9 mouse cellular contexts compared by ENCODE assay signal in the genomic region with DNA sequence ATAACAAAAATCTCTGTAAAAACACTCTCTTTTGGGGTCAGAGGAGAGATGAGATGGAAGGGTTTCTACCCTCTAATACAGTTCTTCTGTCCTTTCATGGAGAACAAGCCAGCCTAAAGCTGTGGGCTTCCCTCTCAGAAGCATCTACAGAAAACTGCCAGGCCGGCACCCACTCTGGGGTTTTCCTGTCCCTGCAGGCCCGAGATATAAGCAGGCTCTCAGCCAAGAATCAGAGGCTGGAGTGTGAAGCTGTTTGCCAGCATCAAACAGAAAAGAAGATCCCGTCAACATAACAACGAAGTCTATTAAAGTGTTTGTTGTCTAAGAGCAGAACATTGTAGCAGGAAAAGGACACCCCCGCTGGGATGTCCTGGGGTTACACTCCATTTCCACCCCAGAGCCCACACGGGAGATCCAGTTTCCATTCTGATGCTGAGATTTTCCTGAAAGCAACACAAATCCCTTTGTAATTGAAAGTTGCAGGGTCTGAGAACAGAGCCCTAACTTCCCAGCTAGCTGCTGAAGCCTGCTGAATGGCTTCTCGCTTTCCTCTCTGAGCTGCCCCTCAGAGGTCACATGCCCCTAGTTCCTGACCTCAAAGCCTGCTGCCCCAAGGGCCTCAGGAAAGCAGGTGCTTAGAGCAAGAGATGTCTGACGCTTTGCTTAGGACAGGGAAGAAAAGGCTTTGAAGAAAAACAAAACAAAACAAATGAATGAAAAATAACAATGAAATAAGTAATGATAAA. TPM values are rescaled to one million over a fixed set of nuclear protein-coding genes. Genes with fewer than 3 reads are reported as not detected.
DNase-seq lines count a peak whose midpoint lies in the region; ATAC-seq and TF ChIP-seq lines count a peak whose summit lies in the region.
"Had no signal": no experiment of that assay in that cellular context is flagged by ENCODE, and none has a peak within 500 bp of the region (broad histone marks: within the 10 kb centered on the region; RNA-seq: fewer than 3 reads in every experiment).

No protein-coding gene starts in this region.

- peak; percentile 57 for DNase-seq in lung, embryonic 14.5 days
- no peak for DNase-seq in lung, adult 2 months
- no peak for DNase-seq in gastrocnemius, adult 8-10 months (ENCODE audit: low spot score in 2 of 2)
- DNase-seq: liver, postnatal 0 days; right cerebral cortex, postnatal 14 days had no signal

- peak overlapping the region; percentile 19 for H3K4me3 ChIP-seq in lung, embryonic 14.5 days (ENCODE audit: low read depth, low read length)
- H3K4me3 ChIP-seq in lung, adult 2 months (replicated peaks; ENCODE audit: extremely low read depth, low read depth, low read length): no peak overlapping the region
- H3K4me3 ChIP-seq in embryonic facial prominence, embryonic 12.5 days: no peak overlapping the region
- no peak overlapping the region for H3K4me3 ChIP-seq in hindbrain, embryonic 13.5 days
- H3K4me3 ChIP-seq in neural tube, embryonic 15.5 days (replicated peaks): no peak overlapping the region

- H3K36me3 ChIP-seq in lung, embryonic 14.5 days (ENCODE audit: insufficient read depth): peaks cover 23% of the 10 kb centered on the region
- H3K36me3 ChIP-seq in embryonic facial prominence, embryonic 12.5 days: peaks cover 19% of the 10 kb centered on the region
- peaks cover 7% of the 10 kb centered on the region; the same call in 1 of the 2 replicates for H3K36me3 ChIP-seq in hindbrain, embryonic 13.5 days
- H3K36me3 ChIP-seq in neural tube, embryonic 15.5 days: no peaks in the 10 kb centered on the region; the same call in 1 of the 2 replicates

- peaks cover 5% of the 10 kb centered on the region; the same call in 1 of the 2 replicates for H3K4me1 ChIP-seq in lung, embryonic 14.5 days (ENCODE audit: insufficient read depth)
- H3K4me1 ChIP-seq in lung, adult 2 months (ENCODE audit: control insufficient read depth, insufficient read depth, low read length): no peaks in the 10 kb centered on the region
- H3K4me1 ChIP-seq in embryonic facial prominence, embryonic 12.5 days: peaks cover 9% of the 10 kb centered on the region
- H3K4me1 ChIP-seq in hindbrain, embryonic 13.5 days (replicated peaks): peaks cover 6% of the 10 kb centered on the region
- H3K4me1 ChIP-seq in neural tube, embryonic 15.5 days: peaks cover 6% of the 10 kb centered on the region; the same call in 1 of the 2 replicates

- 6% methylated on average over 8 of the region's 8 CpGs for WGBS in lung, embryonic 14.5 days
- WGBS in lung, adult 2 months: 19% methylated on average over 8 of the region's 8 CpGs
- 3% methylated on average over 8 of the region's 8 CpGs for WGBS in embryonic facial prominence, embryonic 12.5 days
- 2% methylated on average over 8 of the region's 8 CpGs for WGBS in hindbrain, embryonic 13.5 days
- 4% methylated on average over 8 of the region's 8 CpGs for WGBS in neural tube, embryonic 15.5 days

- peak overlapping the region; percentile 26; the same call in 1 of the 2 replicates for H3K27ac ChIP-seq in lung, embryonic 14.5 days (ENCODE audit: low read depth)
- H3K27ac ChIP-seq in embryonic facial prominence, embryonic 12.5 days: peak overlapping the region; percentile 58
- H3K27ac ChIP-seq in hindbrain, embryonic 13.5 days: peak overlapping the region; percentile 44; the same call in 1 of the 2 replicates
- 0 out of 2 replicates have a peak overlapping the region, but pooled peaks have one; percentile 8 for H3K27ac ChIP-seq in neural tube, embryonic 15.5 days (replicated peaks)

- H3K9ac ChIP-seq in lung, embryonic 14.5 days: 0 out of 2 replicates have a peak overlapping the region, but pooled peaks have one; percentile 22
- H3K9ac ChIP-seq in embryonic facial prominence, embryonic 12.5 days: no peak overlapping the region
- no peak overlapping the region for H3K9ac ChIP-seq in hindbrain, embryonic 13.5 days
- no peak overlapping the region for H3K9ac ChIP-seq in neural tube, embryonic 15.5 days (replicated peaks)
- H3K9ac ChIP-seq: liver, postnatal 0 days had no signal

- no peak for TF ChIP-seq POLR2A in lung, adult 2 months (IDR thresholded peaks at IDR 0.05; ENCODE audit: borderline replicate concordance, extremely low read depth, low read depth, low read length)

- TF ChIP-seq CTCF in lung, embryonic 14.5 days (IDR thresholded peaks at IDR 0.05; ENCODE audit: low read depth): no peak
- TF ChIP-seq CTCF in lung, adult 2 months (IDR thresholded peaks at IDR 0.05; ENCODE audit: insufficient read depth, low read length): no peak

- peak overlapping the region; percentile 46 for H3K4me2 ChIP-seq in lung, embryonic 14.5 days
- H3K4me2 ChIP-seq in embryonic facial prominence, embryonic 12.5 days (replicated peaks): peak overlapping the region; percentile 28
- no peak overlapping the region for H3K4me2 ChIP-seq in hindbrain, embryonic 13.5 days
- H3K4me2 ChIP-seq in neural tube, embryonic 15.5 days: no peak overlapping the region; the same call in 1 of the 2 replicates

- H3K27me3 ChIP-seq in lung, embryonic 14.5 days (ENCODE audit: insufficient read depth, low read length): peaks cover 1% of the 10 kb centered on the region; the same call in 1 of the 2 replicates
- peaks cover 3% of the 10 kb centered on the region for H3K27me3 ChIP-seq in embryonic facial prominence, embryonic 12.5 days
- peaks cover 8% of the 10 kb centered on the region for H3K27me3 ChIP-seq in hindbrain, embryonic 13.5 days
- H3K27me3 ChIP-seq in neural tube, embryonic 15.5 days (replicated peaks): peaks cover 3% of the 10 kb centered on the region

- ATAC-seq in lung, embryonic 14.5 days (ENCODE audit: insufficient read depth): no peak; the same call in 1 of the 2 replicates
- peak; percentile 60; the same call in 1 of the 2 replicates for ATAC-seq in embryonic facial prominence, embryonic 12.5 days (ENCODE audit: insufficient number of reproducible peaks, insufficient read depth, low FRiP score, low TSS enrichment)
- ATAC-seq in hindbrain, embryonic 13.5 days (ENCODE audit: low FRiP score): no peak; the same call in 1 of the 2 replicates
- no peak for ATAC-seq in neural tube, embryonic 15.5 days (ENCODE audit: low FRiP score)
- ATAC-seq in monocyte, adult 5-6 weeks (replicated peaks; ENCODE audit: insufficient number of reproducible peaks, low FRiP score, low TSS enrichment, poor library complexity, severe bottlenecking): no peak
- ATAC-seq: liver, postnatal 0 days had no signal

- peaks cover 22% of the 10 kb centered on the region; the same call in 1 of the 2 replicates for H3K9me3 ChIP-seq in lung, embryonic 14.5 days (ENCODE audit: low read depth, low read length)
- peaks cover 14% of the 10 kb centered on the region; the same call in 1 of the 2 replicates for H3K9me3 ChIP-seq in embryonic facial prominence, embryonic 12.5 days
- peaks cover 9% of the 10 kb centered on the region for H3K9me3 ChIP-seq in hindbrain, embryonic 13.5 days
- H3K9me3 ChIP-seq in neural tube, embryonic 15.5 days (replicated peaks): 0 out of 2 replicates have a peak, but pooled peaks cover 10% of the 10 kb centered on the region

RNA-seq across cellular contexts. Expression of gene Frem2, which starts 7.0 kb away (rescaled TPM):
- polyA plus RNA-seq in lung, embryonic 14.5 days (2014; fragmentation: Nextera tagmentation; extraction: Ambion mirVana): 20.4 and 21.5 TPM in 2 replicates
- polyA plus RNA-seq in lung, adult 2 months (2012; rRNA removed): 1.0 and 1.1 TPM in 2 replicates
- polyA plus RNA-seq in embryonic facial prominence, embryonic 12.5 days (2016; fragmentation: Nextera tagmentation; extraction: Ambion mirVana): 6.4 and 6.7 TPM in 2 replicates
- polyA plus RNA-seq in hindbrain, embryonic 13.5 days (2015; fragmentation: Nextera tagmentation; extraction: Ambion mirVana): 1.3 TPM in 2 replicates
- polyA plus RNA-seq in neural tube, embryonic 15.5 days (2015; fragmentation: Nextera tagmentation; extraction: Ambion mirVana): 1.2 and 2.7 TPM in 2 replicates
- not detected in 3 replicates for total RNA-seq in monocyte, adult 5-6 weeks (2017)
- total RNA-seq in gastrocnemius, adult 8-10 months (2022): 1 to 10 TPM in 2 of 4 experiments, under 1 TPM in 2; 0.80 to 1.9 (median 1.1) TPM

Comparison
In these comparisons a context has a peak if more than half of its experiments do, and no peak if none do; other contexts are left out.
1. H3K27ac ChIP-seq: peak in every context shown above with its lines; median percentile 58 in embryonic facial prominence, embryonic 12.5 days; 44 in hindbrain, embryonic 13.5 days; 26 in lung, embryonic 14.5 days; 8 in neural tube, embryonic 15.5 days.
2. H3K4me2 ChIP-seq: peak in lung, embryonic 14.5 days (single experiment) and embryonic facial prominence, embryonic 12.5 days (single experiment); none in hindbrain, embryonic 13.5 days (single experiment) and neural tube, embryonic 15.5 days (single experiment).